Mouse (Mus musculus) embryonic facial prominence, embryonic 15.5 days (tissue): Measurements from ENCODE around the gene Endov. TPM values are rescaled to one million over a fixed set of nuclear protein-coding genes. Genes with fewer than 3 reads are reported as not detected.

Source experiments
- ATAC-seq: fragments of 200-750 bp; cut with Nextera tagmentation; 2 replicates; pipeline ENCODE4 v1.8.0; 2017; ENCODE audit warnings: low read depth, moderate TSS enrichment; ENCODE audit not compliant: insufficient number of reproducible peaks, low FRiP score, low TSS enrichment
- H3K27ac ChIP-seq: fragments of 300-500 bp; sonication (generic); replicated peaks from 2 replicates; pipeline ENCODE4 v1.5.1; 2015; ENCODE audit warnings: mild to moderate bottlenecking, inconsistent platforms
- H3K27me3 ChIP-seq: fragments of 300-500 bp; sonication (generic); 2 replicates; pipeline ENCODE4 v1.6.1; 2015; ENCODE audit warnings: inconsistent platforms
- H3K36me3 ChIP-seq: fragments of 300-500 bp; sonication (generic); 2 replicates; pipeline ENCODE4 v1.6.1; 2015; ENCODE audit warnings: mild to moderate bottlenecking, inconsistent platforms
- H3K4me1 ChIP-seq: fragments of 300-500 bp; sonication (generic); 2 replicates; pipeline ENCODE4 v1.6.1; 2015; ENCODE audit warnings: inconsistent platforms
- H3K4me2 ChIP-seq: fragments of 300-500 bp; sonication (generic); replicated peaks from 2 replicates; pipeline ENCODE4 v1.6.1; 2015; ENCODE audit warnings: mild to moderate bottlenecking, inconsistent platforms
- H3K4me3 ChIP-seq: fragments of 300-500 bp; sonication (generic); replicated peaks from 2 replicates; pipeline ENCODE4 v1.5.1; 2015; ENCODE audit warnings: mild to moderate bottlenecking, inconsistent platforms
- H3K9ac ChIP-seq: fragments of 300-500 bp; sonication (generic); 2 replicates; pipeline ENCODE4 v1.6.1; 2015; ENCODE audit warnings: inconsistent platforms
- H3K9me3 ChIP-seq: fragments of 300-500 bp; sonication (generic); replicated peaks from 2 replicates; pipeline ENCODE4 v1.6.1; 2016; ENCODE audit warnings: inconsistent platforms
- WGBS: fragments of 180-500 bp; shearing (Covaris S2); methylation state at CpG from one replicate; pipeline ENCODE4 v1.1.7; 2015; 5-methylcytosine and 5-hydroxymethylcytosine counted together
- polyA plus RNA-seq: library from polyadenylated mRNA; unstranded; fragments of >200 nt; fragmentation: Nextera tagmentation; extraction: Ambion mirVana; gene quantifications from 2 replicates; pipeline ENCODE4 v1.2.1, GENCODE M21; 2015

The Endov gene
- polyA plus RNA-seq, 1 experiment from 2014 or later = 18.6 TPM

DNA sequence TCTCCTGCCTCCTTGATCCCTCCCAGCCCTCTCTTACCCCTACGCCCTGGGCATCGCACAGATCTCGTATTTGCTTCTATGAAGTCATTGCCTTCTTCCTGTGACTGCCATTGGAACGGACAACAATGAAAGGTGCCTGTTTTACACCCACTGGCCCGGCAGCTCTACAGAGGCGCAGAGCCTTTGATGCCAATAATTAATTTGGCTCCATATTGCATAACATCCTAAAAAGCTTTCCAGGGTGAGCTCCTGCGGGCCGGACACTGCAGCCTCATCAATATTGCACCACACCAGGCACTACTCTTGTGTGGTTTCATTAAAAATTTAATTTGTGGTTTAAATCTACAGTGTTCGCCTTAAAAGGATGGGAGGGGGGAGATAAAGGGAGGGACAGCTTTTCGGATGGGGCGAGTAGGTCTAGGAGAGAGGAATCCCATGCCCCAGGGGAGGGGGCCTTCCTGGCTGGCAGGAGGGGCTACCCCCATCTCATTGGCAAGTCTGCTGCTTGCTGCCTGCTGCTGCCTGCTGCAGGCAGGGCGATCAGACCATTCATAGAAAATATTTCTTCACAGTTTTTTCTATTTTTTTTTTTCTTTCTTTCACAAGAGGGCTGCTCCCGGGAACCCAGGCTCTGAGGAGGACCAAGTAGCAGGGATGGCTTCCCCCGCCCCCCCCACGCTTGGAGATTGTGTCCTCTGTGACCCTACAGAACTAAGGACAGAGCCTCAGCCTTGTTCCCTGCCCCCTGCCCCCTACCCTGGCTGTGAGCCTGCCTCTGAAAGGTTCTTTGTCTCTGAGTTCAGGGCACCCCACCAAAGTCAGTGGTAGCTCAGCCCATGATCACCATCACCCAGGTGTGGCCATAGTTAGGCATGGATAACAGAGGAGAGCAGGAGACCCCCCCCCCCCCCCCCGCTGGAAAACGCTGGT lies 67.1 kb downstream of the Endov start:
- Histone ChIP-seq H3K27me3 (peaks cover 14% of the 10 kb centered on the region), H3K27ac (no peak overlapping the region), H3K4me2 (no peak overlapping the region), H3K36me3 (no peaks in the 10 kb centered on the region), H3K4me3 (no peak overlapping the region), H3K9me3 (no peaks in the 10 kb centered on the region), H3K9ac (no peak overlapping the region), H3K4me1 (peaks cover 7% of the 10 kb centered on the region)
- WGBS = 25% methylated on average over 17 of the region's 17 CpGs
- no peak for ATAC-seq

DNA sequence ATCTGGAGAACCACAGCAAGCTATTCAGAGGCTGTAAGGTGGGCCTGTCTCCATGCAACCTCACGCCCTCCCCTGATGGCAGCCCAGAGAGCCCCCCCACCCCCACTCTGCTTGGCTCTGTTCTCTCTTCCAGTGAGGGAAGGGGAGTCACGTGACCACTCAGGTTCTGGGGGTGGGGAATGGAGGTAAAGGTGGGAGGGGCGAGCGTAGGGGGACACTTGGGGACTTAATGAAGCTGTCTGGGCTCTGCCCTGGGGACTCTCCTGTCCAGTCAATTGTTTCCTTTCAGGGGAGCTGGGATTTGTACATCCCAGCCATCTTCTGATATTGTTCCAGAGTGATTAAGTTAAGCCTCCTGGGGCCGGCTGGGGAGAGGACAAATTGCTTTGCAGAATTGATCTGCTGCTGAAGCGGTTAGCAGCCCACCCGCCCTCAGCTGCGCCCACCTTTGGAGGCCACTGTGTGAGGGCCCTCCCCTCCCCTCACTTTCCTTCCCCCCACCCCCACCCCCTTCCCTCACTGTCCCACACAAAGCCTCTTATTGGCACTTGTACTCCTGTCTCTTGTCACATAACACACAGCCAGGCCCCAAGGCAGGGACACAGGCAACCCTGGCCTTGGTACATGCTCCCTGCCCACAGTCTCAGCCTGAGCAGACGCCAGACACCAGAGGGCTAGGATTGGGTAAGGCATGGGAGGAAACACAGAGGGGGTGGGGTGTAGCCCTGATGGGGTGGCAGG lies 67.9 kb downstream of the Endov start:
- ATAC-seq = no peak

More for the DNA sequence above, 67.9 kb downstream of the Endov start:
- H3K4me2 ChIP-seq = no peak overlapping the region
- H3K36me3 ChIP-seq = no peaks in the 10 kb centered on the region
- no peaks in the 10 kb centered on the region for H3K9me3 ChIP-seq
- H3K9ac ChIP-seq = no peak overlapping the region
- no peak overlapping the region for H3K27ac ChIP-seq
- no peak overlapping the region for H3K4me3 ChIP-seq
- peaks cover 21% of the 10 kb centered on the region for H3K27me3 ChIP-seq
- WGBS = 10% methylated on average over 9 of the region's 9 CpGs
- peaks cover 7% of the 10 kb centered on the region for H3K4me1 ChIP-seq

Other genes with a start within 250 kb of the Endov start
- gene Gaa, start 223.5 kb upstream of the Endov start, polyA plus RNA-seq = 81.4 and 90.1 TPM in 2 replicates
- gene Eif4a3, start 191.3 kb upstream of the Endov start, polyA plus RNA-seq = 329 and 338 TPM in 2 replicates
- gene Card14, start 183.6 kb upstream of the Endov start, polyA plus RNA-seq = 4.0 and 4.3 TPM in 2 replicates
- 6.5 and 6.7 TPM in 2 replicates for gene Sgsh, start 135.8 kb upstream of the Endov start, polyA plus RNA-seq
- 10.8 and 11.7 TPM in 2 replicates for gene Slc26a11, start 135.8 kb upstream of the Endov start, polyA plus RNA-seq
- gene Rnf213, start 98.2 kb upstream of the Endov start, polyA plus RNA-seq = 3.3 and 3.5 TPM in 2 replicates
- 1.2 and 1.3 TPM in 2 replicates for gene Nptx1, start 56.4 kb downstream of the Endov start, polyA plus RNA-seq
- gene Rptor, start 111.6 kb downstream of the Endov start, polyA plus RNA-seq = 12.2 and 12.9 TPM in 2 replicates